Mouse (Mus musculus) gastrocnemius, postnatal 4 days (tissue): Measurements from ENCODE around the gene Ush2a. TPM values are rescaled to one million over a fixed set of nuclear protein-coding genes. Genes with fewer than 3 reads are reported as not detected.

Experiments
- DNase-seq, 2 experiments: peaks; one replicate each; pipeline ENCODE4 v3.0.0; 2021 to 2022; ENCODE audit warnings: low spot score in 2 of 2, mixed read lengths in 2 of 2
- total RNA-seq, 2 experiments: library from RNA; stranded (reverse); gene quantifications; 2 replicates each; pipeline ENCODE4 v1.2.3; 2021

Ush2a gene
- total RNA-seq, 2 experiments from 2014 or later: 0.02 to 0.18 TPM

- DNase-seq: no peak
Measured at GRCm38 (mm10) chr1:188660882-188661281, 399.1 kb downstream of the Ush2a start.

- no peak for DNase-seq
Measured at GRCm38 (mm10) chr1:188667460-188667859, 405.6 kb downstream of the Ush2a start.

GRCm38 (mm10) chr1:188668513-188668912 lies 406.7 kb downstream of the Ush2a start:
- no peak for DNase-seq

- no peak for DNase-seq
Measured at GRCm38 (mm10) chr1:188672871-188673270, 411.0 kb downstream of the Ush2a start.

GRCm38 (mm10) chr1:188674640-188675510 lies 413.1 kb downstream of the Ush2a start:
- DNase-seq: no peak

- no peak for DNase-seq
Measured at GRCm38 (mm10) chr1:188675511-188675863, 413.7 kb downstream of the Ush2a start.

- DNase-seq: no peak
Measured at GRCm38 (mm10) chr1:188678189-188678588, 416.4 kb downstream of the Ush2a start.

- no peak for DNase-seq
Measured at GRCm38 (mm10) chr1:188686362-188686761, 424.5 kb downstream of the Ush2a start.

- DNase-seq: no peak
Measured at GRCm38 (mm10) chr1:188696295-188696694, 434.5 kb downstream of the Ush2a start.

- DNase-seq: no peak
Measured at GRCm38 (mm10) chr1:188708176-188708575, 446.4 kb downstream of the Ush2a start.

- DNase-seq: no peak
Measured at GRCm38 (mm10) chr1:188708694-188709093, 446.9 kb downstream of the Ush2a start.

- no peak for DNase-seq
Measured at GRCm38 (mm10) chr1:188714131-188714530, 452.3 kb downstream of the Ush2a start.

GRCm38 (mm10) chr1:188714941-188715340 lies 453.1 kb downstream of the Ush2a start:
- no peak for DNase-seq

- no peak for DNase-seq
Measured at GRCm38 (mm10) chr1:188716886-188717285, 455.1 kb downstream of the Ush2a start.

- no peak for DNase-seq
Measured at GRCm38 (mm10) chr1:188725122-188725995, 463.5 kb downstream of the Ush2a start.

- DNase-seq: no peak
Measured at GRCm38 (mm10) chr1:188726937-188727336, 465.1 kb downstream of the Ush2a start.

- no peak for DNase-seq
Measured at GRCm38 (mm10) chr1:188728625-188729024, 466.8 kb downstream of the Ush2a start.

GRCm38 (mm10) chr1:188729179-188729578 lies 467.4 kb downstream of the Ush2a start:
- DNase-seq: no peak

- no peak for DNase-seq
Measured at GRCm38 (mm10) chr1:188734741-188735266, 473.0 kb downstream of the Ush2a start.

GRCm38 (mm10) chr1:188742971-188743370 lies 481.1 kb downstream of the Ush2a start:
- DNase-seq: no peak

GRCm38 (mm10) chr1:188755031-188755430 lies 493.2 kb downstream of the Ush2a start:
- no peak for DNase-seq

- no peak for DNase-seq
Measured at GRCm38 (mm10) chr1:188760515-188760914, 498.7 kb downstream of the Ush2a start.
